Comparison of ENCODE assay signal across 10 mouse cellular contexts in the genomic region with DNA sequence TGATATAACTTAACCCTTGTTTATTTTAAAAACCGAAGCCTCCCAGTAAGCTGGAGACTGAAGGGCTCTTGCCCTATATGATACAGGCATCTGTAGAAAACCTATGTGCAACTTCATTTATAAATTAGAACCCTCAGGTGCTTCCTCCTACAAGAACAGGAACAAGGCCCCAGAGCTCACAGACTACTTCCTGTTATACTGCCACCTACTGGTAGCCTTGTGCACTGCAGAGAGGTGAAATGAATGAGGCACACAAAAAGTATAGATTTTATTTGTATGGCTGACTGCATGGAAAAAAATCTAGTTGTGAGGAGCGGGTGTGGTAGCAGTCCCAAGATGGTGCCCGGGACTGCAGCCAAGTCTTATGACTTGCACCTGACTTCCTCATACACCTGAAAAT.
DNase-seq lines count a peak whose midpoint lies in the region; ATAC-seq and TF ChIP-seq lines count a peak whose summit lies in the region.
"Had no signal": no experiment of that assay in that cellular context is flagged by ENCODE, and none has a peak within 500 bp of the region (broad histone marks: within the 10 kb centered on the region; RNA-seq: fewer than 3 reads in every experiment).

No protein-coding gene starts in this region.

- WGBS in forebrain, postnatal 0 days, result 96% methylated on average over 3 of the region's 3 CpGs
- WGBS in forebrain, embryonic 15.5 days, result 95% methylated on average over 3 of the region's 3 CpGs

- no peaks in the 10 kb centered on the region for H3K36me3 ChIP-seq in forebrain, postnatal 0 days (ENCODE audit: insufficient read depth)
- no peaks in the 10 kb centered on the region for H3K36me3 ChIP-seq in forebrain, embryonic 15.5 days
- H3K36me3 ChIP-seq: liver, embryonic 15.5 days had no signal

- no peak overlapping the region for H3K4me3 ChIP-seq in forebrain, postnatal 0 days (ENCODE audit: low read depth, low read length)
- no peak overlapping the region for H3K4me3 ChIP-seq in forebrain, embryonic 15.5 days
- H3K4me3 ChIP-seq: liver, embryonic 15.5 days had no signal

- H3K4me2 ChIP-seq in forebrain, postnatal 0 days (ENCODE audit: low read depth), result no peak overlapping the region
- H3K4me2 ChIP-seq in forebrain, embryonic 15.5 days (replicated peaks), result no peak overlapping the region
- H3K4me2 ChIP-seq: heart, embryonic 11.5 days; liver, embryonic 15.5 days had no signal

- no peak overlapping the region for H3K27ac ChIP-seq in forebrain, postnatal 0 days (ENCODE audit: low read depth, low read length)
- no peak overlapping the region for H3K27ac ChIP-seq in forebrain, embryonic 15.5 days (replicated peaks)
- H3K27ac ChIP-seq: liver, embryonic 15.5 days had no signal

- peak; percentile 40 for TF ChIP-seq CTCF in forebrain, postnatal 0 days (IDR thresholded peaks at IDR 0.05; ENCODE audit: low read depth)

- H3K9ac ChIP-seq in forebrain, postnatal 0 days, result no peak overlapping the region
- no peak overlapping the region for H3K9ac ChIP-seq in forebrain, embryonic 15.5 days (replicated peaks)
- H3K9ac ChIP-seq: liver, embryonic 15.5 days had no signal

- H3K4me1 ChIP-seq in forebrain, postnatal 0 days (ENCODE audit: insufficient read depth), result no peaks in the 10 kb centered on the region
- H3K4me1 ChIP-seq in forebrain, embryonic 15.5 days, result no peaks in the 10 kb centered on the region
- H3K4me1 ChIP-seq: liver, embryonic 15.5 days had no signal

- DNase-seq in forebrain, postnatal 0 days, result no peak
- peak; percentile 7 for DNase-seq in right cerebral cortex, postnatal 4 days
- no peak for DNase-seq in right cerebral cortex, postnatal 10 days (ENCODE audit: low spot score in 2 of 2)
- no peak for DNase-seq in ovary, postnatal 36 days (ENCODE audit: low spot score)
- DNase-seq in frontal cortex, postnatal 10 days (ENCODE audit: low spot score in 2 of 2), result no peak
- DNase-seq in gastrocnemius, adult 8-10 months (ENCODE audit: low spot score in 2 of 2), result no peak

- H3K27me3 ChIP-seq in forebrain, postnatal 0 days (ENCODE audit: insufficient read depth, low read length), result no peaks in the 10 kb centered on the region
- no peaks in the 10 kb centered on the region for H3K27me3 ChIP-seq in forebrain, embryonic 15.5 days
- H3K27me3 ChIP-seq: liver, embryonic 15.5 days had no signal

- no peak for ATAC-seq in forebrain, postnatal 0 days
- no peak for ATAC-seq in forebrain, embryonic 15.5 days (replicated peaks)
- ATAC-seq in megakaryocyte, adult 5-6 weeks (ENCODE audit: poor library complexity, severe bottlenecking), result peak; percentile 81

- H3K9me3 ChIP-seq in forebrain, postnatal 0 days (ENCODE audit: low read length), result no peaks in the 10 kb centered on the region; the same call in 1 of the 2 replicates
- no peaks in the 10 kb centered on the region for H3K9me3 ChIP-seq in forebrain, embryonic 15.5 days
- H3K9me3 ChIP-seq: liver, embryonic 15.5 days had no signal
